Mouse (Mus musculus) testis, postnatal 10 days (tissue): ENCODE data around the gene Cyp4a32.
"Not testable (repeated sequence)": the region's sequence is repeated elsewhere in the genome, so short reads cannot be mapped to it uniquely, and the experiment has no call there.

Source experiments
- DNase-seq: peaks from one replicate; pipeline ENCODE4 v3.0.0; 2021; ENCODE audit warnings: low spot score

Cyp4a32 gene

GRCm38 (mm10) chr4:115600611-115601010 lies at the start of gene Cyp4a32:
Cyp4a32 (plus strand) TSS chr4:115600969.
- not testable (repeated sequence) for DNase-seq

- DNase-seq, result no peak
Observed at GRCm38 (mm10) chr4:115552726-115553125, 48.0 kb upstream of the Cyp4a32 start.

GRCm38 (mm10) chr4:115555513-115555912 lies 45.3 kb upstream of the Cyp4a32 start:
- DNase-seq, result no peak

- no peak for DNase-seq
Observed at GRCm38 (mm10) chr4:115557861-115558561, 42.8 kb upstream of the Cyp4a32 start.

GRCm38 (mm10) chr4:115561236-115561635 lies 39.5 kb upstream of the Cyp4a32 start:
- not testable (repeated sequence) for DNase-seq

- DNase-seq, result no peak
Observed at GRCm38 (mm10) chr4:115563401-115563800, 37.4 kb upstream of the Cyp4a32 start, which contains the start of gene Cyp4a31. Cyp4a31 (plus strand) TSS chr4:115563649.

GRCm38 (mm10) chr4:115564469-115565225 lies 36.1 kb upstream of the Cyp4a32 start:
- not testable (repeated sequence) for DNase-seq

GRCm38 (mm10) chr4:115575255-115575654 lies 25.5 kb upstream of the Cyp4a32 start:
- DNase-seq, result no peak

- DNase-seq, result no peak
Observed at GRCm38 (mm10) chr4:115575776-115576175, 25.0 kb upstream of the Cyp4a32 start.

GRCm38 (mm10) chr4:115583036-115583435 lies 17.7 kb upstream of the Cyp4a32 start:
- no peak for DNase-seq

- no peak for DNase-seq
Observed at GRCm38 (mm10) chr4:115596357-115596756, 4.4 kb upstream of the Cyp4a32 start.

GRCm38 (mm10) chr4:115596824-115597336 lies 3.9 kb upstream of the Cyp4a32 start:
- no peak for DNase-seq

- no peak for DNase-seq
Observed at GRCm38 (mm10) chr4:115614005-115614404, 13.2 kb downstream of the Cyp4a32 start.

GRCm38 (mm10) chr4:115625560-115625959 lies 24.8 kb downstream of the Cyp4a32 start:
- DNase-seq, result not testable (repeated sequence)

GRCm38 (mm10) chr4:115642967-115643754 lies 42.4 kb downstream of the Cyp4a32 start:
- no peak for DNase-seq

GRCm38 (mm10) chr4:115645371-115645770 lies 44.6 kb downstream of the Cyp4a32 start:
- no peak for DNase-seq

GRCm38 (mm10) chr4:115647580-115647979 lies 46.8 kb downstream of the Cyp4a32 start, which contains the start of gene Cyp4b1:
Cyp4b1 (minus strand) TSS chr4:115647723.
- DNase-seq, result no peak

GRCm38 (mm10) chr4:115648752-115649151 lies 48.0 kb downstream of the Cyp4a32 start:
- no peak for DNase-seq

GRCm38 (mm10) chr4:115649344-115649743 lies 48.6 kb downstream of the Cyp4a32 start:
- no peak for DNase-seq

GRCm38 (mm10) chr4:115650866-115651265 lies 50.1 kb downstream of the Cyp4a32 start:
- no peak for DNase-seq

GRCm38 (mm10) chr4:115655841-115656534 lies 55.2 kb downstream of the Cyp4a32 start:
- not testable (repeated sequence) for DNase-seq
